Comparison of ENCODE assay signal across 16 mouse cellular contexts in the genomic region with DNA sequence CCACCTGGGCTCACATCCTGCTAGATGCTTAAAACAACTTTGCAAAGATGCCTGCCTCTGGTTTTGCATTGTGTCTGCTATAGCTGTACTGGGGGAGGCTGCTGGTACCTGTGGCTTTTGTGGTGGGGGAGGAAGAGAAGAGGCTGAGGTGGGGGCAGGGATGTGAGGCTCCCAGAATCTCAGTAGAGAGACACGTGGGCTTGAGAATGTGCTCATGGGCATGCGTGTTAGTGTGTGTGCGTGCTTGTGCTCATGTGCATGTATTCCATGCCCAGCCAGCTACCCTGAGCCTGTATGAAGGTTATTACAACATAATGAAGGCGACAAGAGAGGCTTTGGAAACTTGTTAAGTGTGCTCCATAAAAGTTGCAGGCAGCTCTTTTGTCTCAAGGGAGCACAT. TPM values are rescaled to one million over a fixed set of nuclear protein-coding genes. Genes with fewer than 3 reads are reported as not detected.
DNase-seq lines count a peak whose midpoint lies in the region; ATAC-seq lines count a peak whose summit lies in the region.
"Had no signal": no experiment of that assay in that cellular context is flagged by ENCODE, and none has a peak within 500 bp of the region (broad histone marks: within the 10 kb centered on the region; RNA-seq: fewer than 3 reads in every experiment).

No protein-coding gene starts in this region.

- ATAC-seq in erythroid progenitor cell, adult 5-6 weeks (replicated peaks; ENCODE audit: low FRiP score, poor library complexity, severe bottlenecking) = no peak
- ATAC-seq: intestine, embryonic 16.5 days had no signal

- peak; percentile 72 for DNase-seq in heart, adult 11 months
- DNase-seq in heart, postnatal 36 days = no peak
- peak; percentile 72 for DNase-seq in T-cell, adult 2 months (ENCODE audit: low spot score)
- peak; percentile 71 to 85 for DNase-seq in thymus, adult 18-20 months
- DNase-seq in thymus, postnatal 4 days = peak; percentile 79
- no peak for DNase-seq in frontal cortex, postnatal 36 days (ENCODE audit: low spot score in 2 of 2)
- DNase-seq in cerebellum, postnatal 10 days = no peak
- DNase-seq: adrenal gland, postnatal 10 days; cerebellum, adult 11 months; gastrocnemius, postnatal 10 days; heart, adult 18-20 months; kidney, postnatal 4 days; midbrain, embryonic 14.5 days; right cerebral cortex, postnatal 14 days had no signal

- intact Hi-C loops in heart, postnatal 36 days (cut with DNase I) = no loop called here

RNA-seq across cellular contexts. Expression of a gene that starts 9.3 kb away (rescaled TPM):
- 1 to 10 TPM; 1.6 TPM for total RNA-seq in heart, postnatal 36 days (2021)
- 24.5 and 33.5 TPM in 2 replicates for total RNA-seq in erythroid progenitor cell, adult 5-6 weeks (2015; ENCODE audit: low replicate concordance)
- total RNA-seq in erythroid progenitor cell, adult 5-6 weeks (2017; ENCODE audit: low replicate concordance) = 13.0 and 24.5 TPM in 2 replicates

RNA-seq across cellular contexts. Expression of a gene that starts 28.4 kb away (rescaled TPM):
- 1 to 10 TPM; 1.6 to 2.8 TPM for total RNA-seq in heart, postnatal 36 days (2021)
- total RNA-seq in erythroid progenitor cell, adult 5-6 weeks (2015; ENCODE audit: low replicate concordance) = not detected in 2 replicates
- not detected in 2 replicates for total RNA-seq in erythroid progenitor cell, adult 5-6 weeks (2017; ENCODE audit: low replicate concordance)

Comparison
In these comparisons a context has a peak if more than half of its experiments do, and no peak if none do; other contexts are left out.
1. DNase-seq: peak in heart, adult 11 months (single experiment), T-cell, adult 2 months (single experiment), thymus, adult 18-20 months (2 of 2) and thymus, postnatal 4 days (single experiment); none in heart, postnatal 36 days (0 of 2), frontal cortex, postnatal 36 days (0 of 2) and cerebellum, postnatal 10 days (0 of 2).
2. RNA of a gene that starts 9.3 kb away (total RNA-seq): 13.0 to 33.5 TPM in erythroid progenitor cell, adult 5-6 weeks; 1.6 TPM in heart, postnatal 36 days; every median in the first group is over 4 times any median in the second.